Mouse (Mus musculus) E14TG2a.4 (cell line): ENCODE results near the gene Zc3h10.

Source experiments
- CTCF ChIP-seq: conservative IDR thresholded peaks from 2 replicates; pipeline ENCODE4 v1.5.1; 2014; ENCODE audit warnings: low read length
- NANOG ChIP-seq: IDR thresholded peaks from 2 replicates; pipeline ENCODE4 v1.6.1; 2014; ENCODE audit warnings: borderline replicate concordance, low read length, mixed read lengths
- POU5F1 ChIP-seq: IDR thresholded peaks from 2 replicates; pipeline ENCODE4 v1.6.1; 2014; ENCODE audit warnings: low read length, borderline replicate concordance

DNA sequence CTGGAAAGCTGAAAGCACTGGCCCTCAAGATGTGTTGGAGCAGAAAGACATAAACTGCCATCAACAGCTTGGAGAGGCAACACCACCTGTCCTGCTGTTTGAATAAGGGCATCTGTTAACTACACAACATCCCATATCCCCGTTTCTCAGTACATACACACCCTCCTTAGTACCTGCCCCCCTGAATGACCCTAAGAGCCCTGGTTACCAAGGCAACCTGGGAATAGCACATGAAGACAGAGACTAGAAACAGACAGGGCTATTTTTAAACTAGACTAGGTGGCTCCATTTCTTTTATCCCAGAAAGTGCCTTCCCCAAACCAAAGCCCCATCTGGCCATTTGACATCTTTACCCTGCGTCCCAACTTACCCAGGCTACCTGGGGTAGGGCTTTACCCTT, 4.5 kb downstream of the Zc3h10 start:
- TF ChIP-seq CTCF (no peak), POU5F1 (no peak), NANOG (no peak)
